9 mouse cellular contexts compared by ENCODE assay signal in genomic region chr19:33380386-33380785, GRCm38 (mm10). TPM values are rescaled to one million over a fixed set of nuclear protein-coding genes. Genes with fewer than 3 reads are reported as not detected.
DNase-seq lines count a peak whose midpoint lies in the region; ATAC-seq and TF ChIP-seq lines count a peak whose summit lies in the region.
"Had no signal": no experiment of that assay in that cellular context is flagged by ENCODE, and none has a peak within 500 bp of the region (broad histone marks: within the 10 kb centered on the region; RNA-seq: fewer than 3 reads in every experiment).

No protein-coding gene starts in this region.

- peak in 1 of 2 experiments; percentile 77; a peak in 3 of 4 replicates for TF ChIP-seq CTCF in CH12.LX (conservative IDR thresholded peaks at IDR 0.05 in 1 of 2, IDR thresholded peaks at IDR 0.05 in 1 of 2; ENCODE audit: low read depth in 2 of 2, low read length in 2 of 2)

- no peak for TF ChIP-seq POLR2A in CH12.LX (IDR thresholded peaks at IDR 0.05; ENCODE audit: low read depth, low read length)

- peak; percentile 94 for TF ChIP-seq RAD21 in CH12.LX (IDR thresholded peaks at IDR 0.05; ENCODE audit: low read depth, low read length)

- H3K4me3 ChIP-seq in CH12.LX (replicated peaks in 1 of 3; ENCODE audit: low read depth in 2 of 3, low read length in 2 of 3, poor library complexity in 1 of 3) = no peak overlapping the region
- H3K4me3 ChIP-seq: limb, embryonic 12.5 days had no signal

- no peak overlapping the region for H3K9ac ChIP-seq in CH12.LX (ENCODE audit: insufficient read depth, low read depth)
- H3K9ac ChIP-seq: limb, embryonic 12.5 days had no signal

- DNase-seq in kidney, adult 9 months = peak; percentile 57
- DNase-seq in kidney, postnatal 4 days = no peak
- peak; percentile 39 for DNase-seq in CH12.LX (ENCODE audit: extremely low read depth)
- DNase-seq in c-Kit-positive CD71-positive TER-119-negative erythroid progenitor cells, embryonic 14.5 days (ENCODE audit: low read depth) = peak; percentile 15
- peak; percentile 27 for DNase-seq in lung, postnatal 25 days (ENCODE audit: low spot score)
- DNase-seq in testis, postnatal 10 days (ENCODE audit: low spot score) = no peak
- no peak for DNase-seq in adrenal gland, postnatal 25 days

- no peaks in the 10 kb centered on the region for H3K79me2 ChIP-seq in CH12.LX (replicated peaks; ENCODE audit: control insufficient read depth, extremely low read depth, insufficient read depth, poor library complexity, severe bottlenecking)

- H3K4me1 ChIP-seq in CH12.LX (ENCODE audit: control insufficient read depth in 1 of 2, insufficient read depth in 2 of 2) = no peaks in the 10 kb centered on the region
- H3K4me1 ChIP-seq: limb, embryonic 12.5 days had no signal

- no peaks in the 10 kb centered on the region for H3K36me3 ChIP-seq in CH12.LX (replicated peaks in 1 of 2; ENCODE audit: control insufficient read depth in 1 of 2, insufficient read depth in 1 of 2, low read length in 1 of 2)
- H3K36me3 ChIP-seq: limb, embryonic 12.5 days had no signal

- H3K27ac ChIP-seq in CH12.LX (ENCODE audit: insufficient read depth, low read depth) = no peak overlapping the region
- H3K27ac ChIP-seq: limb, embryonic 12.5 days had no signal

- no peak for TF ChIP-seq EP300 in CH12.LX (IDR thresholded peaks at IDR 0.05; ENCODE audit: low read length)

- H3K9me3 ChIP-seq in CH12.LX (replicated peaks; ENCODE audit: low read length) = no peaks in the 10 kb centered on the region
- H3K9me3 ChIP-seq: limb, embryonic 12.5 days had no signal

- H3K27me3 ChIP-seq in CH12.LX (replicated peaks) = no peaks in the 10 kb centered on the region
- H3K27me3 ChIP-seq: limb, embryonic 12.5 days had no signal

- in situ Hi-C loops in CH12.LX (cut with MboI; ENCODE audit: low pct_ligation_motif_present, low pct_unique_long_range_greater_than_20kb, low sequenced_read_pairs) = no loop called here

- dilution Hi-C loops in CH12.LX (cut with MboI; ENCODE audit: extremely low pct_ligation_motif_present, extremely low pct_unique_long_range_greater_than_20kb, low sequenced_read_pairs) = no loop called here

- ATAC-seq in erythroid progenitor cell, adult 5-6 weeks (replicated peaks; ENCODE audit: low FRiP score, poor library complexity, severe bottlenecking) = no peak

- no peak overlapping the region for H3K4me2 ChIP-seq in CH12.LX (ENCODE audit: insufficient read depth, low read depth, poor library complexity, severe bottlenecking)
- H3K4me2 ChIP-seq: limb, embryonic 12.5 days had no signal

TF ChIP-seq in CH12.LX, 34 proteins besides CTCF, POLR2A, EP300 and RAD21:
- TF ChIP-seq POLR2AphosphoS2 (IDR thresholded peaks at IDR 0.05; ENCODE audit: low read depth, low read length) = no peak
- no peak for TF ChIP-seq HCFC1 (IDR thresholded peaks at IDR 0.05; ENCODE audit: low read depth, low read length)
- peak; percentile 1; the same call in 1 of the 2 replicates for TF ChIP-seq ZC3H11A (IDR thresholded peaks at IDR 0.05; ENCODE audit: low read depth, low read length)
- no peak for TF ChIP-seq SIN3A (IDR thresholded peaks at IDR 0.05; ENCODE audit: low read length)
- no peak for TF ChIP-seq MEF2A (IDR thresholded peaks at IDR 0.05; ENCODE audit: borderline replicate concordance, low read depth, low read length)
- no peak for TF ChIP-seq CHD1 (IDR thresholded peaks at IDR 0.05; ENCODE audit: low read depth, low read length)
- no peak for TF ChIP-seq MYC (IDR thresholded peaks at IDR 0.05; ENCODE audit: low read depth, low read length)
- no peak for TF ChIP-seq IRF4 (IDR thresholded peaks at IDR 0.05; ENCODE audit: low read depth, low read length)
- no peak for TF ChIP-seq PAX5 (IDR thresholded peaks at IDR 0.05; ENCODE audit: low read length)
- no peak for TF ChIP-seq MAFK (IDR thresholded peaks at IDR 0.05; ENCODE audit: insufficient replicate concordance, low read length)
- no peak for TF ChIP-seq MAX (IDR thresholded peaks at IDR 0.05; ENCODE audit: low read length)
- TF ChIP-seq MXI1 (IDR thresholded peaks at IDR 0.05; ENCODE audit: low read depth, low read length) = no peak
- TF ChIP-seq USF1 (IDR thresholded peaks at IDR 0.05; ENCODE audit: low read depth, low read length) = no peak
- TF ChIP-seq KAT2A (IDR thresholded peaks at IDR 0.05; ENCODE audit: insufficient replicate concordance, low read length) = no peak
- TF ChIP-seq E2F4 (IDR thresholded peaks at IDR 0.05; ENCODE audit: insufficient replicate concordance, low read depth, low read length) = no peak
- TF ChIP-seq ELF1 (IDR thresholded peaks at IDR 0.05; ENCODE audit: low read depth, low read length) = no peak
- 0 out of 2 replicates have a peak, but pooled peaks have one; percentile 7 for TF ChIP-seq JUND (conservative IDR thresholded peaks at IDR 0.05; ENCODE audit: low read depth, low read length)
- TF ChIP-seq ETS1 (conservative IDR thresholded peaks at IDR 0.05; ENCODE audit: low read depth, low read length) = no peak
- TF ChIP-seq SMC3 (IDR thresholded peaks at IDR 0.05; ENCODE audit: low read depth, low read length) = peak; percentile 48
- TF ChIP-seq JUN (IDR thresholded peaks at IDR 0.05; ENCODE audit: insufficient read depth, low read depth, low read length) = no peak
- no peak for TF ChIP-seq RCOR1 (conservative IDR thresholded peaks at IDR 0.05; ENCODE audit: low read depth, low read length)

RNA-seq across cellular contexts. Expression of gene Rnls, which starts 11.7 kb away (rescaled TPM):
- total RNA-seq in CH12.LX (2012; rRNA removed) = 1.6 and 1.7 TPM in 2 replicates
- total RNA-seq in CH12.LX (2014; rRNA removed) = 2.9 and 3.7 TPM in 2 replicates
- 1.8 and 2.8 TPM in 2 replicates for polyA plus RNA-seq in CH12.LX (2012; ENCODE audit: insufficient read length, low read depth)
- total RNA-seq in erythroid progenitor cell, adult 5-6 weeks (2015; ENCODE audit: low replicate concordance) = not detected in 2 replicates
- not detected in 2 replicates for total RNA-seq in erythroid progenitor cell, adult 5-6 weeks (2017; ENCODE audit: low replicate concordance)
- total RNA-seq in adrenal gland, postnatal 25 days (2021) = 4.3 and 5.0 TPM in 2 replicates

Comparison
In these comparisons a context has a peak if more than half of its experiments do, and no peak if none do; other contexts are left out.
1. DNase-seq: peak in kidney, adult 9 months (single experiment), CH12.LX (single experiment), c-Kit-positive CD71-positive TER-119-negative erythroid progenitor cells, embryonic 14.5 days (single experiment) and lung, postnatal 25 days (single experiment); none in kidney, postnatal 4 days (0 of 2), testis, postnatal 10 days (single experiment) and adrenal gland, postnatal 25 days (single experiment).